Mouse (Mus musculus): ENCODE data around the gene Cfap61.

DNA sequence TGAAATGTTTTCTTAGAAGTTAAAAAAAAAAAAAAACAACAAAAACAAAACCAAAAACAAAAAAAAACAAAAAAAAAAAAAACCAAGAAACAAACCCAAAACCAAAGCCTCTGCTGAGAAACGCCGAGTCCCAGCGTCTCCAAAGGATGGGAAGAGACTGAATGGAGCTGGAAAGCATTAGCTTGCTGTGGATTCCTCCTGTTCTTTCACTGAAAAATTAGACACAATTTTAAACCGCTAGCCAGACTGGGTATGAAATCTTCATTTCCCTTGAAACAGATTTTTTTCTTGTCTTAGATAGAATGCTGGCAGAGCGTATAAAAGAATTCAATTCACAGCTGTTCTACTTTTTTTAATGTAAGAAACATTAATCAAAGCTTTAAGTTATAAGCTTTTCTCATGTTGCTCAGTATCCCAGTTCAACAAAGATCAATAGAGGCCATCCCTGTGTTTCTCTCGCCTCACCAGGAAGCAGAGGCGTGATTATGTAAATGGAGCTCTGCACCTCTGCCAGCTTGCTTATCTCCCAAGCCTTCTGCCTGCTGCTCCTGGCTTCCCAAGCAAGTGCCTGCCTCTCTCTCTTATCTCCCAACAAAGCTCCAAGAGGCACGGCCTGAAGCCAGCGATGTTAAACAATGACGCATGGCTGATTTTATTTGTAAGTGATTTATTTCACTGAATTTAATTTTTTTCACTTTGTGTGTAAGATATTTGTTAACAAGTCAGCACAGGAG is 324.3 kb downstream of the Cfap61 start:
- TF ChIP-seq CTCF (IDR thresholded peaks at IDR 0.05; ENCODE audit: low read depth) (no peak), EP300 (optimal IDR thresholded peaks at IDR 0.05) (no peak)

Data from stomach, postnatal 0 days (tissue).